Mouse (Mus musculus): ENCODE measurements at regions not wholly inside any gene's neighbourhood (a gene's known extent, or its start where the extent isn't known, plus 50 kb on each side); places are given as distances from the start of the nearest gene placed in this dataset.
"Not testable (repeated sequence)": the region's sequence is repeated elsewhere in the genome, so short reads cannot be mapped to it uniquely, and the experiment has no call there.

- no peaks in the 10 kb centered on the region for H3K36me3 ChIP-seq (ENCODE audit: control insufficient read depth, insufficient read depth, low read length)
- no peaks in the 10 kb centered on the region for H3K27me3 ChIP-seq (replicated peaks; ENCODE audit: control insufficient read depth, insufficient read depth, low read length)
- ATAC-seq (replicated peaks; ENCODE audit: low FRiP score, low TSS enrichment, low read depth) (no peak), DNase-seq (ENCODE audit: low spot score) (no peak)
- no peaks in the 10 kb centered on the region for H3K9me3 ChIP-seq (ENCODE audit: control insufficient read depth, low read length)
- H3K4me1 ChIP-seq (replicated peaks; ENCODE audit: control insufficient read depth, insufficient read depth, low read length), result no peaks in the 10 kb centered on the region
- H3K27ac ChIP-seq (ENCODE audit: low read depth), result no peak overlapping the region
- 63% methylated on average over 1 of the region's 1 CpGs for WGBS
- no peak overlapping the region for H3K4me3 ChIP-seq (ENCODE audit: low read depth, low read length)
- no peak overlapping the region for H3K4me2 ChIP-seq (ENCODE audit: low read length)
- H3K9ac ChIP-seq (ENCODE audit: low read length), result no peak overlapping the region
Measured at GRCm38 (mm10) chr19:19807992-19808391, 582.8 kb downstream of the Anxa1 start.

- no peak overlapping the region for H3K9ac ChIP-seq (ENCODE audit: low read length)
- no peaks in the 10 kb centered on the region for H3K9me3 ChIP-seq (ENCODE audit: control insufficient read depth, low read length)
- H3K4me2 ChIP-seq (ENCODE audit: low read length), result no peak overlapping the region
- H3K27ac ChIP-seq (ENCODE audit: low read depth), result no peak overlapping the region
- DNase-seq (ENCODE audit: low spot score) (no peak), ATAC-seq (replicated peaks; ENCODE audit: low FRiP score, low TSS enrichment, low read depth) (peak; percentile 95)
- no peaks in the 10 kb centered on the region for H3K36me3 ChIP-seq (ENCODE audit: control insufficient read depth, insufficient read depth, low read length)
- H3K4me1 ChIP-seq (replicated peaks; ENCODE audit: control insufficient read depth, insufficient read depth, low read length), result no peaks in the 10 kb centered on the region
- H3K27me3 ChIP-seq (replicated peaks; ENCODE audit: control insufficient read depth, insufficient read depth, low read length), result no peaks in the 10 kb centered on the region
- no peak overlapping the region for H3K4me3 ChIP-seq (ENCODE audit: low read depth, low read length)
- WGBS, result 69% methylated on average over 2 of the region's 2 CpGs
Measured at GRCm38 (mm10) chr19:19793835-19794234, 596.9 kb downstream of the Anxa1 start.

- H3K4me2 ChIP-seq (ENCODE audit: low read length), result no peak overlapping the region
- no peaks in the 10 kb centered on the region for H3K4me1 ChIP-seq (replicated peaks; ENCODE audit: control insufficient read depth, insufficient read depth, low read length)
- H3K4me3 ChIP-seq (ENCODE audit: low read depth, low read length), result no peak overlapping the region
- H3K27ac ChIP-seq (ENCODE audit: low read depth), result no peak overlapping the region
- H3K27me3 ChIP-seq (replicated peaks; ENCODE audit: control insufficient read depth, insufficient read depth, low read length), result no peaks in the 10 kb centered on the region
- ATAC-seq (replicated peaks; ENCODE audit: low FRiP score, low TSS enrichment, low read depth) (no peak; the same call in 1 of the 2 replicates), DNase-seq (ENCODE audit: low spot score) (no peak)
- no peaks in the 10 kb centered on the region for H3K9me3 ChIP-seq (ENCODE audit: control insufficient read depth, low read length)
- H3K36me3 ChIP-seq (ENCODE audit: control insufficient read depth, insufficient read depth, low read length), result no peaks in the 10 kb centered on the region
- H3K9ac ChIP-seq (ENCODE audit: low read length), result no peak overlapping the region
Measured at GRCm38 (mm10) chr19:19783507-19783906, 607.2 kb downstream of the Anxa1 start.

- Histone ChIP-seq H3K9me3 (ENCODE audit: control insufficient read depth, low read length) (no peaks in the 10 kb centered on the region), H3K27ac (ENCODE audit: low read depth) (no peak overlapping the region), H3K4me2 (ENCODE audit: low read length) (no peak overlapping the region), H3K4me1 (replicated peaks; ENCODE audit: control insufficient read depth, insufficient read depth, low read length) (no peaks in the 10 kb centered on the region), H3K27me3 (replicated peaks; ENCODE audit: control insufficient read depth, insufficient read depth, low read length) (no peaks in the 10 kb centered on the region), H3K4me3 (ENCODE audit: low read depth, low read length) (no peak overlapping the region), H3K9ac (ENCODE audit: low read length) (no peak overlapping the region), H3K36me3 (ENCODE audit: control insufficient read depth, insufficient read depth, low read length) (no peaks in the 10 kb centered on the region)
- WGBS, result 25% methylated on average over 4 of the region's 4 CpGs
- no peak for ATAC-seq (replicated peaks; ENCODE audit: low FRiP score, low TSS enrichment, low read depth)
- DNase-seq (ENCODE audit: low spot score), result no peak
Measured at GRCm38 (mm10) chr19:19777891-19778290, 612.9 kb downstream of the Anxa1 start.

GRCm38 (mm10) chr19:19770990-19771389 is 619.8 kb downstream of the Anxa1 start:
- 55% methylated on average over 1 of the region's 1 CpGs for WGBS
- no peak for DNase-seq (ENCODE audit: low spot score)
- Histone ChIP-seq H3K4me3 (ENCODE audit: low read depth, low read length) (no peak overlapping the region), H3K36me3 (ENCODE audit: control insufficient read depth, insufficient read depth, low read length) (no peaks in the 10 kb centered on the region), H3K27me3 (replicated peaks; ENCODE audit: control insufficient read depth, insufficient read depth, low read length) (no peaks in the 10 kb centered on the region), H3K4me1 (replicated peaks; ENCODE audit: control insufficient read depth, insufficient read depth, low read length) (no peaks in the 10 kb centered on the region), H3K9ac (ENCODE audit: low read length) (no peak overlapping the region), H3K27ac (ENCODE audit: low read depth) (no peak overlapping the region), H3K9me3 (ENCODE audit: control insufficient read depth, low read length) (no peaks in the 10 kb centered on the region), H3K4me2 (ENCODE audit: low read length) (no peak overlapping the region)
- no peak for ATAC-seq (replicated peaks; ENCODE audit: low FRiP score, low TSS enrichment, low read depth)

- not testable (repeated sequence) for H3K9me3 ChIP-seq (ENCODE audit: control insufficient read depth, low read length); H3K4me3 ChIP-seq (ENCODE audit: low read depth, low read length); H3K27me3 ChIP-seq (replicated peaks; ENCODE audit: control insufficient read depth, insufficient read depth, low read length); H3K36me3 ChIP-seq (ENCODE audit: control insufficient read depth, insufficient read depth, low read length); H3K9ac ChIP-seq (ENCODE audit: low read length); DNase-seq (ENCODE audit: low spot score); ATAC-seq (replicated peaks; ENCODE audit: low FRiP score, low TSS enrichment, low read depth); H3K27ac ChIP-seq (ENCODE audit: low read depth); H3K4me1 ChIP-seq (replicated peaks; ENCODE audit: control insufficient read depth, insufficient read depth, low read length); H3K4me2 ChIP-seq (ENCODE audit: low read length)
- 88% methylated on average over 3 of the region's 3 CpGs for WGBS
Measured at GRCm38 (mm10) chr19:19750069-19750599, 639.1 kb upstream of the Rorb start.

- Histone ChIP-seq H3K4me3 (ENCODE audit: low read depth, low read length) (no peak overlapping the region), H3K9me3 (ENCODE audit: control insufficient read depth, low read length) (no peaks in the 10 kb centered on the region), H3K27ac (ENCODE audit: low read depth) (no peak overlapping the region), H3K27me3 (replicated peaks; ENCODE audit: control insufficient read depth, insufficient read depth, low read length) (no peaks in the 10 kb centered on the region), H3K4me1 (replicated peaks; ENCODE audit: control insufficient read depth, insufficient read depth, low read length) (no peaks in the 10 kb centered on the region), H3K9ac (ENCODE audit: low read length) (no peak overlapping the region), H3K4me2 (ENCODE audit: low read length) (no peak overlapping the region), H3K36me3 (ENCODE audit: control insufficient read depth, insufficient read depth, low read length) (no peaks in the 10 kb centered on the region)
- DNase-seq (ENCODE audit: low spot score), result no peak
- ATAC-seq (replicated peaks; ENCODE audit: low FRiP score, low TSS enrichment, low read depth), result no peak
- WGBS, result 69% methylated on average over 7 of the region's 7 CpGs
Measured at GRCm38 (mm10) chr19:19747821-19748488, 637.0 kb upstream of the Rorb start.

GRCm38 (mm10) chr19:19719939-19720338 is 608.9 kb upstream of the Rorb start:
- no peak overlapping the region for H3K9ac ChIP-seq (ENCODE audit: low read length)
- H3K4me1 ChIP-seq (replicated peaks; ENCODE audit: control insufficient read depth, insufficient read depth, low read length), result no peaks in the 10 kb centered on the region
- H3K27me3 ChIP-seq (replicated peaks; ENCODE audit: control insufficient read depth, insufficient read depth, low read length), result no peaks in the 10 kb centered on the region
- no peaks in the 10 kb centered on the region for H3K36me3 ChIP-seq (ENCODE audit: control insufficient read depth, insufficient read depth, low read length)
- 68% methylated on average over 4 of the region's 4 CpGs for WGBS
- no peak overlapping the region for H3K27ac ChIP-seq (ENCODE audit: low read depth)
- H3K4me3 ChIP-seq (ENCODE audit: low read depth, low read length), result no peak overlapping the region
- ATAC-seq (replicated peaks; ENCODE audit: low FRiP score, low TSS enrichment, low read depth) (no peak), DNase-seq (ENCODE audit: low spot score) (no peak)
- H3K4me2 ChIP-seq (ENCODE audit: low read length), result no peak overlapping the region
- H3K9me3 ChIP-seq (ENCODE audit: control insufficient read depth, low read length), result no peaks in the 10 kb centered on the region

Data from intestine, embryonic 14.5 days (tissue).